In genomic region chrX:73435252-73435651, GRCm38 (mm10) we compare ENCODE assay signal across 45 mouse cellular contexts. TPM values are rescaled to one million over a fixed set of nuclear protein-coding genes. Genes with fewer than 3 reads are reported as not detected.
DNase-seq lines count a peak whose midpoint lies in the region; ATAC-seq and TF ChIP-seq lines count a peak whose summit lies in the region.
"Had no signal": no experiment of that assay in that cellular context is flagged by ENCODE, and none has a peak within 500 bp of the region (broad histone marks: within the 10 kb centered on the region; RNA-seq: fewer than 3 reads in every experiment).

Gene Trex2 (minus strand): TSS chrX:73435344.

- H3K4me3 ChIP-seq in embryonic facial prominence, embryonic 15.5 days (replicated peaks): no peak within 1 kb of the TSS
- H3K4me3 ChIP-seq in embryonic facial prominence, embryonic 10.5 days: no peak within 1 kb of the TSS
- H3K4me3 ChIP-seq in lung, adult 2 months (replicated peaks; ENCODE audit: extremely low read depth, low read depth, low read length): no peak within 1 kb of the TSS
- peak within 1 kb of the TSS; percentile 35; the same call in 1 of the 2 replicates for H3K4me3 ChIP-seq in E14TG2a.4 (replicated peaks; ENCODE audit: low read length)
- H3K4me3 ChIP-seq in stomach, embryonic 15.5 days (replicated peaks): no peak within 1 kb of the TSS
- H3K4me3 ChIP-seq: embryonic facial prominence, embryonic 13.5 days; forebrain, embryonic 12.5 days; hindbrain, embryonic 10.5 days; hindbrain, embryonic 15.5 days; kidney, embryonic 15.5 days; limb, embryonic 12.5 days; liver, embryonic 13.5 days; midbrain, embryonic 12.5 days; myocyte; neural tube, embryonic 12.5 days had no signal

- no peak for TF ChIP-seq POLR2A in lung, adult 2 months (IDR thresholded peaks at IDR 0.05; ENCODE audit: borderline replicate concordance, extremely low read depth, low read depth, low read length)

- no peaks in the 10 kb centered on the region for H3K4me1 ChIP-seq in embryonic facial prominence, embryonic 15.5 days
- no peaks in the 10 kb centered on the region for H3K4me1 ChIP-seq in embryonic facial prominence, embryonic 10.5 days
- no peaks in the 10 kb centered on the region for H3K4me1 ChIP-seq in lung, adult 2 months (ENCODE audit: control insufficient read depth, insufficient read depth, low read length)
- H3K4me1 ChIP-seq in E14TG2a.4 (replicated peaks; ENCODE audit: low read depth, low read length): no peaks in the 10 kb centered on the region; the same call in 1 of the 2 replicates
- H3K4me1 ChIP-seq in stomach, embryonic 15.5 days: no peaks in the 10 kb centered on the region
- H3K4me1 ChIP-seq: embryonic facial prominence, embryonic 13.5 days; forebrain, embryonic 12.5 days; hindbrain, embryonic 10.5 days; hindbrain, embryonic 15.5 days; kidney, embryonic 15.5 days; limb, embryonic 12.5 days; liver, embryonic 13.5 days; midbrain, embryonic 12.5 days; neural tube, embryonic 12.5 days had no signal

- H3K4me2 ChIP-seq in embryonic facial prominence, embryonic 15.5 days (replicated peaks): no peak within 1 kb of the TSS
- no peak within 1 kb of the TSS for H3K4me2 ChIP-seq in stomach, embryonic 15.5 days
- H3K4me2 ChIP-seq: embryonic facial prominence, embryonic 13.5 days; forebrain, embryonic 12.5 days; hindbrain, embryonic 15.5 days; kidney, embryonic 15.5 days; limb, embryonic 12.5 days; liver, embryonic 13.5 days; midbrain, embryonic 12.5 days; neural tube, embryonic 12.5 days had no signal

- no peak within 1 kb of the TSS for H3K27ac ChIP-seq in embryonic facial prominence, embryonic 15.5 days (replicated peaks)
- H3K27ac ChIP-seq in embryonic facial prominence, embryonic 10.5 days (replicated peaks): no peak within 1 kb of the TSS
- H3K27ac ChIP-seq in stomach, embryonic 15.5 days: no peak within 1 kb of the TSS
- H3K27ac ChIP-seq: embryonic facial prominence, embryonic 13.5 days; forebrain, embryonic 12.5 days; hindbrain, embryonic 10.5 days; hindbrain, embryonic 15.5 days; kidney, embryonic 15.5 days; limb, embryonic 12.5 days; liver, embryonic 13.5 days; midbrain, embryonic 12.5 days; neural tube, embryonic 12.5 days had no signal

- ATAC-seq in embryonic facial prominence, embryonic 15.5 days (ENCODE audit: insufficient number of reproducible peaks, low FRiP score, low TSS enrichment, low read depth): no peak
- ATAC-seq in stomach, embryonic 15.5 days (ENCODE audit: insufficient read depth, low FRiP score, low read depth): peak; percentile 43; the same call in 1 of the 2 replicates
- ATAC-seq: forebrain, postnatal 0 days; inflammation-experienced regulatory T-cells, adult 6 months had no signal

- DNase-seq in embryonic facial prominence, embryonic 10.5 days (ENCODE audit: low spot score): no peak
- DNase-seq in lung, adult 2 months: no peak
- DNase-seq in lung, postnatal 25 days (ENCODE audit: low spot score): no peak
- DNase-seq in adrenal gland, postnatal 10 days: no peak
- DNase-seq in frontal cortex, postnatal 10 days (ENCODE audit: low spot score in 2 of 2): no peak
- DNase-seq: adrenal gland, postnatal 25 days; cerebellum, adult 11-12 months; cerebellum, adult 9-11 months; embryo, embryonic 11 days; forebrain, postnatal 0 days; gastrocnemius, postnatal 10 days; heart, postnatal 14 days; kidney, adult 11 months; kidney, postnatal 25 days; liver, embryonic 13.5 days; right cerebral cortex, adult 18-20 months; right cerebral cortex, postnatal 4 days; thymus, adult 2 months; thymus, postnatal 36 days had no signal

- H3K9ac ChIP-seq in embryonic facial prominence, embryonic 15.5 days: no peak within 1 kb of the TSS
- H3K9ac ChIP-seq in stomach, embryonic 15.5 days: no peak within 1 kb of the TSS
- H3K9ac ChIP-seq: embryonic facial prominence, embryonic 13.5 days; forebrain, embryonic 12.5 days; forebrain, postnatal 0 days; hindbrain, embryonic 15.5 days; kidney, embryonic 15.5 days; limb, embryonic 12.5 days; liver, embryonic 13.5 days; midbrain, embryonic 12.5 days; neural tube, embryonic 12.5 days had no signal

- no peaks in the 10 kb centered on the region for H3K27me3 ChIP-seq in embryonic facial prominence, embryonic 15.5 days
- peaks cover 59% of the 10 kb centered on the region for H3K27me3 ChIP-seq in embryonic facial prominence, embryonic 10.5 days (replicated peaks; ENCODE audit: low read depth, poor library complexity, severe bottlenecking)
- H3K27me3 ChIP-seq in E14TG2a.4 (ENCODE audit: insufficient read depth, low read length): peaks cover 7% of the 10 kb centered on the region; the same call in 1 of the 2 replicates
- H3K27me3 ChIP-seq in stomach, embryonic 15.5 days (replicated peaks): no peaks in the 10 kb centered on the region
- H3K27me3 ChIP-seq: CH12.LX; forebrain, embryonic 12.5 days; hindbrain, embryonic 15.5 days; liver, embryonic 13.5 days; midbrain, embryonic 12.5 days; neural tube, embryonic 12.5 days had no signal

- WGBS in embryonic facial prominence, embryonic 15.5 days: 72% methylated on average over 11 of the region's 11 CpGs
- 79% methylated on average over 11 of the region's 11 CpGs for WGBS in embryonic facial prominence, embryonic 10.5 days
- WGBS in lung, adult 2 months: 63% methylated on average over 11 of the region's 11 CpGs
- WGBS in stomach, embryonic 15.5 days: 55% methylated on average over 11 of the region's 11 CpGs

- no peak for TF ChIP-seq CTCF in lung, adult 2 months (IDR thresholded peaks at IDR 0.05; ENCODE audit: insufficient read depth, low read length)
- TF ChIP-seq CTCF in E14TG2a.4 (conservative IDR thresholded peaks at IDR 0.05; ENCODE audit: low read length): no peak

- no peaks in the 10 kb centered on the region for H3K9me3 ChIP-seq in embryonic facial prominence, embryonic 15.5 days (replicated peaks)
- no peaks in the 10 kb centered on the region for H3K9me3 ChIP-seq in embryonic facial prominence, embryonic 10.5 days
- no peaks in the 10 kb centered on the region for H3K9me3 ChIP-seq in E14TG2a.4 (ENCODE audit: low read length)
- no peaks in the 10 kb centered on the region for H3K9me3 ChIP-seq in stomach, embryonic 15.5 days
- H3K9me3 ChIP-seq: embryonic facial prominence, embryonic 13.5 days; forebrain, embryonic 12.5 days; G1E; hindbrain, embryonic 10.5 days; hindbrain, embryonic 15.5 days; kidney, embryonic 15.5 days; limb, embryonic 12.5 days; liver, embryonic 13.5 days; midbrain, embryonic 12.5 days; neural tube, embryonic 12.5 days had no signal

- H3K36me3 ChIP-seq in embryonic facial prominence, embryonic 15.5 days: no peaks in the 10 kb centered on the region
- H3K36me3 ChIP-seq in embryonic facial prominence, embryonic 10.5 days (replicated peaks): peaks cover 29% of the 10 kb centered on the region
- peaks cover 17% of the 10 kb centered on the region; the same call in 1 of the 2 replicates for H3K36me3 ChIP-seq in E14TG2a.4 (ENCODE audit: insufficient read depth, low read length)
- H3K36me3 ChIP-seq in stomach, embryonic 15.5 days: no peaks in the 10 kb centered on the region
- H3K36me3 ChIP-seq: forebrain, embryonic 12.5 days; hindbrain, embryonic 15.5 days; kidney, embryonic 15.5 days had no signal

RNA-seq across cellular contexts. Expression of gene Trex2, which starts in this region (rescaled TPM):
- 12.3 and 13.0 TPM in 2 replicates for polyA plus RNA-seq in embryonic facial prominence, embryonic 15.5 days (2015; fragmentation: Nextera tagmentation; extraction: Ambion mirVana)
- polyA plus RNA-seq in embryonic facial prominence, embryonic 10.5 days (2016; fragmentation: Nextera tagmentation; extraction: Ambion mirVana): 0.15 TPM in 1 of 2 replicates, not detected in the other
- polyA plus RNA-seq in lung, adult 2 months (2012; rRNA removed): 1.1 and 115 TPM in 2 replicates
- polyA plus RNA-seq in stomach, embryonic 15.5 days (2015; fragmentation: Nextera tagmentation; extraction: Ambion mirVana): 1.2 and 3.9 TPM in 2 replicates
- total RNA-seq in adrenal gland, postnatal 10 days (2021): not detected
- total RNA-seq: adrenal gland, postnatal 25 days; CH12.LX; forebrain, postnatal 0 days; G1E; gastrocnemius, postnatal 10 days; granulocyte monocyte progenitor cell, adult 5-6 weeks; heart, postnatal 14 days; layer of hippocampus, adult 18-20 months; layer of hippocampus, postnatal 10 days; left cerebral cortex, adult 18-20 months; left cerebral cortex, postnatal 14 days; megakaryocyte, adult 5-6 weeks had no signal
- polyA plus RNA-seq: C2C12; forebrain, embryonic 12.5 days; forebrain, postnatal 0 days; G1E; heart, embryonic 14.5 days; hindbrain, embryonic 15.5 days; inflammation-experienced regulatory T-cells, adult 6 months; limb, embryonic 12.5 days; liver, embryonic 13.5 days; lung, embryonic 16.5 days; midbrain, embryonic 12.5 days; midbrain, postnatal 0 days; myocyte; neural tube, embryonic 12.5 days; stomach, embryonic 14.5 days had no signal
